Mouse (Mus musculus): ENCODE data around the gene Vps35. TPM values are rescaled to one million over a fixed set of nuclear protein-coding genes. Genes with fewer than 3 reads are reported as not detected.
A peak's percentile ranks its signal among the peaks of the same experiment; 100 is the strongest.

Gene Vps35
- polyA plus RNA-seq, 1 experiment from 2014 or later = 126 TPM

DNA sequence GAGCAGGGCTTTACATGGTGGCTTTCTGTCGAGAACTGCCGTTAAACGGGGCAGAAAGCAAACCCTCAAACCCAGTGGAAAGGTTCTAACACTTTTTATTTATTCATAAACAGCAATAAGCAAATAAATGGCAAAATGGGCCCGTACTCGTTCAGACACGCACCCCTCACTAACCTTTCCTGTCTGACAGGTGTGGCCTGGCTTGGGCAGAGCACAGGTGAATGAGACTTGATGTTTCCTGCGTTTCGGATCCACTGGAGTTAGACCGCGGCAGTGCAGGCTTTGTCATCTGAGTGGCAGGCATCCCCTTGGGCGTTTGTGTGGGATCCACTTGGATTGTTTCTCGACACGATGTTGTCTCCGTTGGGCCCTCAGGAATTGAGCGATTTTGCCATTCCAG lies 22.4 kb upstream of the Vps35 start:
- no peaks in the 10 kb centered on the region for H3K9me3 ChIP-seq (ENCODE audit: control insufficient read depth, low read length)
- no peaks in the 10 kb centered on the region for H3K27me3 ChIP-seq (replicated peaks; ENCODE audit: control insufficient read depth, insufficient read depth, low read length)
- no peak overlapping the region for H3K9ac ChIP-seq (ENCODE audit: low read depth, low read length)
- DNase-seq (ENCODE audit: low spot score) (no peak), ATAC-seq (ENCODE audit: low read depth) (no peak)
- H3K4me3 ChIP-seq (ENCODE audit: low read depth, low read length) = no peak overlapping the region
- 77% methylated on average over 15 of the region's 15 CpGs for WGBS
- H3K4me2 ChIP-seq (ENCODE audit: low read depth, low read length) = no peak overlapping the region
- no peaks in the 10 kb centered on the region for H3K4me1 ChIP-seq (ENCODE audit: control insufficient read depth, insufficient read depth, low read length)
- H3K36me3 ChIP-seq (ENCODE audit: control insufficient read depth, insufficient read depth, low read length) = no peaks in the 10 kb centered on the region
- H3K27ac ChIP-seq (replicated peaks; ENCODE audit: low read depth, low read length) = no peak overlapping the region

DNA sequence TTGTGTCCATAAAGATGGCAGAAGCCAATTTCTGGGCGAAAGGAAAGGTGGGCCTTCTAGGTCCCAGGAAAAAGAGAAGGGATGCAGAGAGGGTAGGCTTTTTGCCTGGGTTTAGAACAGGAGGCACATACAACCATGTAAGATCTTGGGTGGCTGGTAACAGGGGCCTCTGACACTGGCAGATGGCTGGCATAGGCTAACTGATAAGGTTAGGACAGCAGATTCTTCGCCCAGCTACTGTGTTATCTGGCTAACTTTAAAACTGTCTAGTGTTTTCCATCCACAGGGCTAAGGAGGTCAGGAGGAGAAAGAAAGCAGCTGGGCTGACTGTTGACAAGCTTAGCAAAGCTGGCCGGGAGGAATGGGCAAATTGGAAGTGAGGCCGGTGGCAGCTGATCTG lies 18.9 kb upstream of the Vps35 start:
- no peak for ATAC-seq (ENCODE audit: low read depth)

DNA sequence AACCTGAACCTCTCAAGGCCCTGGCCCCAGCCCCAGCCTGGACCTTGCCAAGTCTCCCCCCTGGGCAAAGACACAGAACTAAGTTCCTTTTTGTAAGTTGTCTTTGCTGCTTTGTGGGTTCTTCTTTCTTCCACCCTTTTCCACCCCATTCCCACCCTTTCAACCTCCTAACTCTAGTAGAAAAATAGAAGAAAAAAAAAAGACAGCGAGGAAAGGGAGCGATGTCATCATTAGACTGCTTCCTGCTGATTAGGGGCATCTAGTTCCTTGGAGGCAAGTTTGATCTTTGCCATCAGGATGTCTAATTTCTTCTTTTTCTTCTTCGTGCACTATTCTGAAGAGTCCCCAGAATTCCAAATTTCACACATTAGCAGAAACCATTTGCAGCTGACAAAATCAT lies 13.4 kb upstream of the Vps35 start:
- Histone ChIP-seq H3K9me3 (ENCODE audit: control insufficient read depth, low read length) (no peaks in the 10 kb centered on the region), H3K27me3 (replicated peaks; ENCODE audit: control insufficient read depth, insufficient read depth, low read length) (no peaks in the 10 kb centered on the region), H3K4me2 (ENCODE audit: low read depth, low read length) (no peak overlapping the region), H3K9ac (ENCODE audit: low read depth, low read length) (no peak overlapping the region), H3K4me1 (ENCODE audit: control insufficient read depth, insufficient read depth, low read length) (no peaks in the 10 kb centered on the region), H3K27ac (replicated peaks; ENCODE audit: low read depth, low read length) (no peak overlapping the region), H3K4me3 (ENCODE audit: low read depth, low read length) (no peak overlapping the region), H3K36me3 (ENCODE audit: control insufficient read depth, insufficient read depth, low read length) (peaks cover 11% of the 10 kb centered on the region)
- ATAC-seq (ENCODE audit: low read depth) (no peak), DNase-seq (ENCODE audit: low spot score) (no peak)
- WGBS = 79% methylated on average over 3 of the region's 3 CpGs

More for the DNA sequence above, 18.9 kb upstream of the Vps35 start:
- Histone ChIP-seq H3K9me3 (ENCODE audit: control insufficient read depth, low read length) (no peaks in the 10 kb centered on the region), H3K4me3 (ENCODE audit: low read depth, low read length) (no peak overlapping the region), H3K4me2 (ENCODE audit: low read depth, low read length) (no peak overlapping the region), H3K27me3 (replicated peaks; ENCODE audit: control insufficient read depth, insufficient read depth, low read length) (no peaks in the 10 kb centered on the region), H3K4me1 (ENCODE audit: control insufficient read depth, insufficient read depth, low read length) (no peaks in the 10 kb centered on the region), H3K36me3 (ENCODE audit: control insufficient read depth, insufficient read depth, low read length) (no peaks in the 10 kb centered on the region), H3K27ac (replicated peaks; ENCODE audit: low read depth, low read length) (no peak overlapping the region), H3K9ac (ENCODE audit: low read depth, low read length) (no peak overlapping the region)
- DNase-seq (ENCODE audit: low spot score) = no peak
- WGBS = 86% methylated on average over 4 of the region's 4 CpGs

DNA sequence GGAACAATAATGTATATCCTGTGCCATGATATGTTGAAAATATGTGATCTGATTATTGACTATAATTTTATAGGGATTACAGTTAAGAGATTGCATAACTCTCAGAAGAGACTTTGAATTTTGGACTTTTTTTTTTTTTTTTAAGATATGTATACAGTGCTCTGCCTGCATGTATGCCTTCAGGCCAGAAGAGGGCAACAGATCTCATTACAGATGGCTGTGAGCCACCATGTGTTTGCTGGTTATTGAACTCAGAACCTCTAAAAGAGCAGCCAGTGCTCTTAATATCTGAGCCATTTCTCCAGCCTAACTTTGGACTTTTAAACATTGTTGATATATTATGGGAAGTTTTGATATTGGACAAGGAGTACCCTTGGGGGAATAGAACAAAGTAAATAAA lies 12.1 kb upstream of the Vps35 start:
- no peaks in the 10 kb centered on the region for H3K27me3 ChIP-seq (replicated peaks; ENCODE audit: control insufficient read depth, insufficient read depth, low read length)
- H3K4me3 ChIP-seq (ENCODE audit: low read depth, low read length) = no peak overlapping the region
- H3K36me3 ChIP-seq (ENCODE audit: control insufficient read depth, insufficient read depth, low read length) = peaks cover 23% of the 10 kb centered on the region
- no peaks in the 10 kb centered on the region for H3K4me1 ChIP-seq (ENCODE audit: control insufficient read depth, insufficient read depth, low read length)
- DNase-seq (ENCODE audit: low spot score) = peak; percentile 56
- H3K4me2 ChIP-seq (ENCODE audit: low read depth, low read length) = no peak overlapping the region
- no peak overlapping the region for H3K9ac ChIP-seq (ENCODE audit: low read depth, low read length)
- H3K9me3 ChIP-seq (ENCODE audit: control insufficient read depth, low read length) = no peaks in the 10 kb centered on the region
- H3K27ac ChIP-seq (replicated peaks; ENCODE audit: low read depth, low read length) = no peak overlapping the region
- no peak for ATAC-seq (ENCODE audit: low read depth)

DNA sequence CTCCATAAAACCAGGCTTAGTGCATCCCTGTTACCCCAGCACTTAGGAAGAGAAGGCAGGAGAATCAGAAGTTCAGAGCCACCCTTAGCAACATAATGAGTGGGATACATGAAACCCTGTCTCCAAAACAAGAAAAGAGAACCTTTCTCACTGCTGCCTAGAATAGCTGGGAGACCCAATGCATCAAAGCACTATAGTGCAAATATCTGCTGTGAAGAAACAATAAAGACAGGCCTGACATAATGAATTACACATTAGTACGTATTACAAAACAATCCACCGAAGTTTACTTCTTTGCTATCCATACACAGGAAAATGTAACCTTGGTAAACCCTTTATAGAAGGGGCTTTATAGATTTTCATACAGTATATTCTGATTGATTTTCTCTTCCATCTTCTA lies 9.0 kb upstream of the Vps35 start:
- no peak for DNase-seq (ENCODE audit: low spot score)
- Histone ChIP-seq H3K36me3 (ENCODE audit: control insufficient read depth, insufficient read depth, low read length) (peaks cover 49% of the 10 kb centered on the region), H3K9ac (ENCODE audit: low read depth, low read length) (no peak overlapping the region), H3K27me3 (replicated peaks; ENCODE audit: control insufficient read depth, insufficient read depth, low read length) (no peaks in the 10 kb centered on the region), H3K4me2 (ENCODE audit: low read depth, low read length) (no peak overlapping the region), H3K4me3 (ENCODE audit: low read depth, low read length) (no peak overlapping the region), H3K4me1 (ENCODE audit: control insufficient read depth, insufficient read depth, low read length) (no peaks in the 10 kb centered on the region), H3K9me3 (ENCODE audit: control insufficient read depth, low read length) (no peaks in the 10 kb centered on the region), H3K27ac (replicated peaks; ENCODE audit: low read depth, low read length) (no peak overlapping the region)
- WGBS = 90% methylated on average over 2 of the region's 2 CpGs
- no peak for ATAC-seq (ENCODE audit: low read depth)

DNA sequence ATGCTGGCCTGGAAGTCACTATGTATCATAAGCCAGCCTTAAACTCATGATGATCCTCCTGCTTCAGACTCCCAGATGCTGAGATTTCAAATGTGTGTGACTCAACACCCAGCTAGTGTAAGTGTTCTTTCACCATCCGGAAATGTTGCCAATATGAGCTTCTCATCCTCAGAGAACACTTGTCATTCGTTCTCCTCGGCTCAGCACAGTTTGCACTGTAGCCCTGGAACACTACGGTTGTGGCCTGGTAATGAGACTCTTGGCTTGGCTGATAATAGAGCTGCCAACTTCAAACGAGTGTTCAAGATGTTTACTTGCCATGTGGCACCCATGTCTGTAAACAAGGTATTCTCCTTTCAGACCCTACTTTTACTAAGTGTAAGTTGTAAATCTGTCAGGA lies 3.9 kb upstream of the Vps35 start:
- H3K4me1 ChIP-seq (ENCODE audit: control insufficient read depth, insufficient read depth, low read length) = peaks cover 10% of the 10 kb centered on the region; the same call in 1 of the 2 replicates
- no peaks in the 10 kb centered on the region for H3K27me3 ChIP-seq (replicated peaks; ENCODE audit: control insufficient read depth, insufficient read depth, low read length)
- DNase-seq (ENCODE audit: low spot score) (no peak), ATAC-seq (ENCODE audit: low read depth) (no peak)
- H3K9me3 ChIP-seq (ENCODE audit: control insufficient read depth, low read length) = no peaks in the 10 kb centered on the region
- no peak overlapping the region for H3K4me3 ChIP-seq (ENCODE audit: low read depth, low read length)
- no peak overlapping the region for H3K9ac ChIP-seq (ENCODE audit: low read depth, low read length)
- no peak overlapping the region for H3K27ac ChIP-seq (replicated peaks; ENCODE audit: low read depth, low read length)
- no peak overlapping the region for H3K4me2 ChIP-seq (ENCODE audit: low read depth, low read length)
- WGBS = 90% methylated on average over 5 of the region's 5 CpGs
- H3K36me3 ChIP-seq (ENCODE audit: control insufficient read depth, insufficient read depth, low read length) = peaks cover 57% of the 10 kb centered on the region

DNA sequence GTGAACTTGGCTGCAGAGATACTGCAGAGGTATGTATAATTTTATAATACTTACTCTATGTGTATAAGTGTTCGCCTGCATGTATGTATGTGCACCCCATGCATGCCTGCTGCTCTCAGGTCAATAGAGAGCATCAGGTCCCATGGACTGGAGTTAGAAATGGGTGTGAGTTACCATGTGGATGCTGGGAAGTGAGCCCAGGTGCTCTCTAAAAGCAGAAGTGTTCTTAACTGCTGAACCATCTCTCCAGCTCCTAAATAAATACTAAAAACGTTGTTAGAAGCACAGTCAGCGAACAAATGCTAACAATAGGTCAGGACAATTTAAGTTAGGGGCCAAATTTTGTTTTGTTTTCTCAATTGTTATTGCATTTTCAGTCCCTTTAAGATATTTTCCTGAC lies 3.3 kb upstream of the Vps35 start:
- no peak overlapping the region for H3K27ac ChIP-seq (replicated peaks; ENCODE audit: low read depth, low read length)
- no peak overlapping the region for H3K4me3 ChIP-seq (ENCODE audit: low read depth, low read length)
- H3K9me3 ChIP-seq (ENCODE audit: control insufficient read depth, low read length) = no peaks in the 10 kb centered on the region
- DNase-seq (ENCODE audit: low spot score) = no peak
- no peak overlapping the region for H3K4me2 ChIP-seq (ENCODE audit: low read depth, low read length)
- H3K36me3 ChIP-seq (ENCODE audit: control insufficient read depth, insufficient read depth, low read length) = peaks cover 51% of the 10 kb centered on the region
- no peaks in the 10 kb centered on the region for H3K27me3 ChIP-seq (replicated peaks; ENCODE audit: control insufficient read depth, insufficient read depth, low read length)
- no peak overlapping the region for H3K9ac ChIP-seq (ENCODE audit: low read depth, low read length)
- 88% methylated on average over 3 of the region's 3 CpGs for WGBS
- peaks cover 14% of the 10 kb centered on the region for H3K4me1 ChIP-seq (ENCODE audit: control insufficient read depth, insufficient read depth, low read length)
- no peak for ATAC-seq (ENCODE audit: low read depth)

DNA sequence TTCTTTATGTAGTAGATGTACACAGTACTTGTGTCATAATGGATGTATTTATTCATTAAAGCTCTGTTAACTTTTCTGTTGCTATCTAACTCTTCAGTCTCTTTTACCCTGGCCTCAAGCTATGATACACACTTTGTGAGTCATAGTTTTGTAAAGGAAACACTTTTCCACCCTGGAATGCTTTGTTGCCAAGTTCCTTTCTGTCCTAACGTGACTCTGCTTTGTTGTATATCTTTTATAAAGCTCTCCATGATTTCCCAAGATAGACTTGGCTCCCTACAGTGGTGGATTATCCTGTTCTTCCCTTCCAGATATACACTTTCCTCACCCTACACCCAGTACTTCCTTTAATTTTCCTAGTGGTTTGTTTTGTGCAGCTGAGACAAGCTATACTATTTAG lies 2.3 kb upstream of the Vps35 start:
- H3K9me3 ChIP-seq (ENCODE audit: control insufficient read depth, low read length) = no peaks in the 10 kb centered on the region
- H3K27me3 ChIP-seq (replicated peaks; ENCODE audit: control insufficient read depth, insufficient read depth, low read length) = no peaks in the 10 kb centered on the region
- peaks cover 18% of the 10 kb centered on the region for H3K4me1 ChIP-seq (ENCODE audit: control insufficient read depth, insufficient read depth, low read length)
- no peak overlapping the region for H3K4me3 ChIP-seq (ENCODE audit: low read depth, low read length)
- H3K4me2 ChIP-seq (ENCODE audit: low read depth, low read length) = no peak overlapping the region
- DNase-seq (ENCODE audit: low spot score) = no peak
- H3K27ac ChIP-seq (replicated peaks; ENCODE audit: low read depth, low read length) = no peak overlapping the region
- H3K36me3 ChIP-seq (ENCODE audit: control insufficient read depth, insufficient read depth, low read length) = peaks cover 42% of the 10 kb centered on the region
- 61% methylated on average over 1 of the region's 1 CpGs for WGBS
- no peak overlapping the region for H3K9ac ChIP-seq (ENCODE audit: low read depth, low read length)
- no peak for ATAC-seq (ENCODE audit: low read depth)

DNA sequence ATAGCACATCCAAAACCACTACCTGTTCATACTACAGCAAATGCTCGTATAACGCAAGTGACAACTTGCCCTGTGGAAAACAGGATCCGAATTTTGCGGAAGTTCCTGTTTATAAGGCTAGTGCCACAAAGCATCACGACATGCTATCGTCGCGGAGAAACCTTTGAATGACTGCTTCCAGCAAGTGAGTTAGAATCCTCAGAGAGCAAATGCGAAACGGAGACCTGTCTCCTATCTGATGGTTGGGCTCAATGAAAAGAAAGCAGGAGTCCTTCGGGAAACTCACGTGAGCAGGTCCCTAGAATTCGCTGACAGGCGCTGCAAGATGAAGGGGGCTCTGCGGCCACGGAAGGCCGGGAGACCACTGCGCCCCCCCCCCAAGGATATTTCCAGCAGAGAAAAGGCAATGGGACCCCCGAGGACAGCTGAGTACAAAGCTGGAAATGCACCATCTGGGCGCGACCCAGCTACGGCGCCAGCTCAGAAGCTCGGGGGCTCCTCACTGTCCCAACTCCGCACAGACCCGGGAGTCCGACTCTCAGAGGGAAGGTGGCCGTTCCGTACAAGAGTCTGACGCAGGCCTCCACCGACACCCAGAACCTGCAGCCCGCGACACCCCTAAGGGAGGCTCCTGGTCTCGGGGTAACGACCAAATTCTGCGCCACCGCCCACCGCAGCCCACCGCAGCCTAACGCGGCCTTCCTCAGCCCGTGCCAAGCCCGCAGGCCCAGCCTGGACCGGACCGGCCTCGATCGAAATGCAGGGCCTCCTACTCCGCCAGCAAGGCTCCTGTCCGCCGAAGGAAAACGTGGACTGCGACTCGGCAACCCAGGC lies 785 bp downstream of the Vps35 start:
- DNase-seq (ENCODE audit: low spot score) (peak; percentile 12), ATAC-seq (ENCODE audit: low read depth) (peak; percentile 6)
- under 1% methylated on average over 30 of the region's 53 CpGs for WGBS
- Histone ChIP-seq H3K9ac (ENCODE audit: low read depth, low read length) (peak overlapping the region; percentile 90), H3K4me2 (ENCODE audit: low read depth, low read length) (peak overlapping the region; percentile 66), H3K4me1 (ENCODE audit: control insufficient read depth, insufficient read depth, low read length) (peaks cover 18% of the 10 kb centered on the region), H3K9me3 (ENCODE audit: control insufficient read depth, low read length) (no peaks in the 10 kb centered on the region), H3K27me3 (replicated peaks; ENCODE audit: control insufficient read depth, insufficient read depth, low read length) (no peaks in the 10 kb centered on the region), H3K36me3 (ENCODE audit: control insufficient read depth, insufficient read depth, low read length) (peaks cover 22% of the 10 kb centered on the region), H3K4me3 (ENCODE audit: low read depth, low read length) (peak overlapping the region; percentile 81), H3K27ac (replicated peaks; ENCODE audit: low read depth, low read length) (peak overlapping the region; percentile 95)

Measured in embryonic facial prominence, embryonic 14.5 days (tissue).